Mouse (Mus musculus) liver, postnatal 0 days (tissue): ENCODE data around the gene Nkx2-2.

ENCODE experiments used
- CTCF ChIP-seq: sonication (generic); IDR thresholded peaks from 2 replicates; pipeline ENCODE4 v1.5.1; 2016; ENCODE audit warnings: antibody characterized with exemption, low read depth
- EP300 ChIP-seq: IDR thresholded peaks from 2 replicates; pipeline ENCODE4 v1.6.1; 2016; ENCODE audit warnings: antibody characterized with exemption, low read depth, mild to moderate bottlenecking

DNA sequence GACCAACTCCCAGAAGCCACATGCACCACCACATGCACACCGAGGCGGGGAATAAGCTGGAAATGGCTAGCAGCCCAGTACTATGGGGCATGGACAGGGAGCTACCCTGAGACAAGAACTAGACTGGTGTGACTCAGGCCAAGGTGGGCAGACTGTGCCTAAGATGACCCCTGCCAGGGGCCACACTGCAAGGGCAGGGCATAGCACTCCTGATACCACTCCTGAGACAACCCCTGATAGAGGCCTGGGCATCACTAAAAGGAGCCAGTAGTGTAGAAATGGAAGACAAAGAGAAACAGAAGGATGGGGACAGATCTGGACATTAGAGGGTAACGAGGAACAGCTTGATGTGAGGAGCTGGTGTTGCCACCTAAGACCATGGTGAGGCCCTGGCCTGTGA, 28.7 kb downstream of the Nkx2-2 start:
- no peak for TF ChIP-seq EP300
- no peak for TF ChIP-seq CTCF
